In genomic region chr14:111681092-111681708, GRCm38 (mm10) we compare ENCODE assay signal across 8 mouse cellular contexts. TPM values are rescaled to one million over a fixed set of nuclear protein-coding genes. Genes with fewer than 3 reads are reported as not detected.
DNase-seq lines count a peak whose midpoint lies in the region; ATAC-seq and TF ChIP-seq lines count a peak whose summit lies in the region.

No protein-coding gene starts in this region.

- H3K4me1 ChIP-seq in embryonic facial prominence, embryonic 13.5 days: peaks cover 20% of the 10 kb centered on the region
- H3K4me1 ChIP-seq in intestine, embryonic 14.5 days (replicated peaks; ENCODE audit: control insufficient read depth, insufficient read depth, low read length): peaks cover 5% of the 10 kb centered on the region; the same call in 1 of the 2 replicates
- H3K4me1 ChIP-seq in liver, postnatal 0 days (ENCODE audit: insufficient read depth): 0 out of 2 replicates have a peak, but pooled peaks cover 7% of the 10 kb centered on the region
- H3K4me1 ChIP-seq in stomach, embryonic 14.5 days (ENCODE audit: control insufficient read depth, insufficient read depth, low read length): 0 out of 2 replicates have a peak, but pooled peaks cover 3% of the 10 kb centered on the region

- 1% methylated on average over 38 of the region's 38 CpGs for WGBS in embryonic facial prominence, embryonic 13.5 days
- under 1% methylated on average over 38 of the region's 38 CpGs for WGBS in intestine, embryonic 14.5 days
- under 1% methylated on average over 35 of the region's 38 CpGs for WGBS in liver, postnatal 0 days (ENCODE audit: insufficient replicate concordance)
- WGBS in stomach, embryonic 14.5 days: under 1% methylated on average over 38 of the region's 38 CpGs

- peaks cover 49% of the 10 kb centered on the region for H3K27me3 ChIP-seq in embryonic facial prominence, embryonic 13.5 days
- peaks cover 41% of the 10 kb centered on the region for H3K27me3 ChIP-seq in intestine, embryonic 14.5 days (replicated peaks; ENCODE audit: control insufficient read depth, insufficient read depth, low read length)
- H3K27me3 ChIP-seq in liver, postnatal 0 days (ENCODE audit: insufficient read depth, low read length): peaks cover 55% of the 10 kb centered on the region
- H3K27me3 ChIP-seq in stomach, embryonic 14.5 days (ENCODE audit: control insufficient read depth, insufficient read depth, low read length): no peaks in the 10 kb centered on the region

- peak overlapping the region; percentile 93 for H3K4me2 ChIP-seq in embryonic facial prominence, embryonic 13.5 days
- peak overlapping the region; percentile 95 for H3K4me2 ChIP-seq in intestine, embryonic 14.5 days (ENCODE audit: low read length)
- H3K4me2 ChIP-seq in liver, postnatal 0 days (ENCODE audit: low read depth, low read length): peak overlapping the region; percentile 58
- H3K4me2 ChIP-seq in stomach, embryonic 14.5 days (replicated peaks; ENCODE audit: low read depth, low read length): peak overlapping the region; percentile 97

- no peak overlapping the region for H3K27ac ChIP-seq in embryonic facial prominence, embryonic 13.5 days
- no peak overlapping the region for H3K27ac ChIP-seq in intestine, embryonic 14.5 days (ENCODE audit: low read depth)
- H3K27ac ChIP-seq in liver, postnatal 0 days (ENCODE audit: low read depth): no peak overlapping the region
- H3K27ac ChIP-seq in stomach, embryonic 14.5 days (ENCODE audit: low read length): no peak overlapping the region

- no peak; the same call in 1 of the 2 replicates for ATAC-seq in embryonic facial prominence, embryonic 13.5 days (ENCODE audit: insufficient number of reproducible peaks, insufficient read depth, low FRiP score, low TSS enrichment, low read depth)
- peak; percentile 32 for ATAC-seq in intestine, embryonic 14.5 days (replicated peaks; ENCODE audit: low FRiP score, low TSS enrichment, low read depth)
- no peak for ATAC-seq in liver, postnatal 0 days
- peak; percentile 56 for ATAC-seq in stomach, embryonic 14.5 days (ENCODE audit: insufficient number of reproducible peaks, insufficient read depth, low FRiP score, low read depth)

- H3K4me3 ChIP-seq in embryonic facial prominence, embryonic 13.5 days: peak overlapping the region; percentile 56
- H3K4me3 ChIP-seq in intestine, embryonic 14.5 days (ENCODE audit: low read depth, low read length): peak overlapping the region; percentile 42
- peak overlapping the region; percentile 33 for H3K4me3 ChIP-seq in liver, postnatal 0 days (ENCODE audit: low read depth, low read length)
- H3K4me3 ChIP-seq in stomach, embryonic 14.5 days (ENCODE audit: low read depth, low read length): peak overlapping the region; percentile 48

- no peak for TF ChIP-seq EP300 in liver, postnatal 0 days (IDR thresholded peaks at IDR 0.05; ENCODE audit: low read depth)

- peak; percentile 6 for DNase-seq in adrenal gland, postnatal 14 days
- no peak for DNase-seq in adrenal gland, postnatal 25 days
- peak; percentile 34 for DNase-seq in Muller cell, postnatal 12 days (ENCODE audit: inconsistent ontology term)
- peak; percentile 74 for DNase-seq in intestine, embryonic 14.5 days (ENCODE audit: low spot score)
- peak; percentile 12 for DNase-seq in liver, postnatal 0 days
- no peak for DNase-seq in adrenal gland, adult (ENCODE audit: inconsistent age in 2 of 2, low spot score in 1 of 2)

- H3K36me3 ChIP-seq in embryonic facial prominence, embryonic 13.5 days: no peaks in the 10 kb centered on the region
- no peaks in the 10 kb centered on the region for H3K36me3 ChIP-seq in intestine, embryonic 14.5 days (ENCODE audit: control insufficient read depth, insufficient read depth, low read length)
- no peaks in the 10 kb centered on the region for H3K36me3 ChIP-seq in liver, postnatal 0 days (replicated peaks; ENCODE audit: insufficient read depth, low read length)
- H3K36me3 ChIP-seq in stomach, embryonic 14.5 days (ENCODE audit: control insufficient read depth, insufficient read depth, low read length): no peaks in the 10 kb centered on the region

- H3K9me3 ChIP-seq in embryonic facial prominence, embryonic 13.5 days: no peaks in the 10 kb centered on the region
- no peaks in the 10 kb centered on the region for H3K9me3 ChIP-seq in intestine, embryonic 14.5 days (ENCODE audit: control insufficient read depth, low read length)
- H3K9me3 ChIP-seq in liver, postnatal 0 days (ENCODE audit: low read length): no peaks in the 10 kb centered on the region
- H3K9me3 ChIP-seq in stomach, embryonic 14.5 days (ENCODE audit: control insufficient read depth, low read depth, low read length): no peaks in the 10 kb centered on the region

- no peak for TF ChIP-seq CTCF in liver, postnatal 0 days (IDR thresholded peaks at IDR 0.05; ENCODE audit: low read depth)

- H3K9ac ChIP-seq in embryonic facial prominence, embryonic 13.5 days: peak overlapping the region; percentile 61
- peak overlapping the region; percentile 39 for H3K9ac ChIP-seq in intestine, embryonic 14.5 days (ENCODE audit: low read length)
- H3K9ac ChIP-seq in liver, postnatal 0 days (replicated peaks): no peak overlapping the region
- H3K9ac ChIP-seq in stomach, embryonic 14.5 days (replicated peaks; ENCODE audit: low read depth, low read length): peak overlapping the region; percentile 33

RNA-seq across cellular contexts. Expression of gene Slitrk5, which starts 6.3 kb away (rescaled TPM):
- total RNA-seq in adrenal gland, postnatal 14 days (2021): 0.37 and 0.83 TPM in 2 replicates
- 0.36 TPM in 1 of 2 replicates, not detected in the other for total RNA-seq in adrenal gland, postnatal 25 days (2021)
- 4.6 and 5.7 TPM in 2 replicates for polyA plus RNA-seq in embryonic facial prominence, embryonic 13.5 days (2015; fragmentation: Nextera tagmentation; extraction: Ambion mirVana)
- 5.0 and 6.1 TPM in 2 replicates for polyA plus RNA-seq in intestine, embryonic 14.5 days (2014; fragmentation: Nextera tagmentation; extraction: Ambion mirVana)
- not detected in 2 replicates for polyA plus RNA-seq in liver, postnatal 0 days (2015; fragmentation: Nextera tagmentation; extraction: Ambion mirVana)
- 6.6 and 6.8 TPM in 2 replicates for polyA plus RNA-seq in stomach, embryonic 14.5 days (2014; fragmentation: Nextera tagmentation; extraction: Ambion mirVana)

Comparison
In these comparisons a context has a peak if more than half of its experiments do, and no peak if none do; other contexts are left out.
1. DNase-seq: peak in adrenal gland, postnatal 14 days (single experiment), Muller cell, postnatal 12 days (single experiment), intestine, embryonic 14.5 days (single experiment) and liver, postnatal 0 days (single experiment); none in adrenal gland, postnatal 25 days (single experiment) and adrenal gland, adult (0 of 2).
2. ATAC-seq: peak in intestine, embryonic 14.5 days (single experiment) and stomach, embryonic 14.5 days (single experiment); none in embryonic facial prominence, embryonic 13.5 days (single experiment) and liver, postnatal 0 days (single experiment).
3. Peak in every context shown above with its lines, with median percentiles within 50 percentile points of each other: H3K4me2 ChIP-seq and H3K4me3 ChIP-seq.